Mouse (Mus musculus) neural tube, embryonic 11.5 days (tissue): ENCODE measurements around the gene Abhd18. TPM values are rescaled to one million over a fixed set of nuclear protein-coding genes. Genes with fewer than 3 reads are reported as not detected.

ENCODE experiments used
- ATAC-seq: fragments of 200-750 bp; cut with Nextera tagmentation; 2 replicates; pipeline ENCODE4 v1.8.0; 2017; ENCODE audit warnings: moderate number of reproducible peaks, mild to moderate bottlenecking, moderate TSS enrichment, moderate library complexity; ENCODE audit not compliant: insufficient read depth, low FRiP score, low TSS enrichment
- DNase-seq: peaks from one replicate; pipeline ENCODE4 v3.0.0-alpha.2; 2015; ENCODE audit warnings: low spot score
- H3K27ac ChIP-seq: fragments of 300-500 bp; sonication (generic); 2 replicates; pipeline ENCODE4 v1.5.1; 2014; ENCODE audit warnings: low read depth, mild to moderate bottlenecking, low read length
- H3K27me3 ChIP-seq: fragments of 300-500 bp; sonication (generic); 2 replicates; pipeline ENCODE4 v1.6.1; 2014; ENCODE audit warnings: mild to moderate bottlenecking, low read length, mixed read lengths; ENCODE audit not compliant: control insufficient read depth, insufficient read depth
- H3K36me3 ChIP-seq: fragments of 300-500 bp; sonication (generic); 2 replicates; pipeline ENCODE4 v1.6.1; 2014; ENCODE audit warnings: mild to moderate bottlenecking, low read length, moderate library complexity, mixed read lengths; ENCODE audit not compliant: control insufficient read depth, insufficient read depth
- H3K4me1 ChIP-seq: fragments of 300-500 bp; sonication (generic); 2 replicates; pipeline ENCODE4 v1.6.1; 2014; ENCODE audit warnings: low read length, mixed read lengths; ENCODE audit not compliant: control insufficient read depth, insufficient read depth
- H3K4me2 ChIP-seq: fragments of 300-500 bp; sonication (generic); 2 replicates; pipeline ENCODE4 v1.6.1; 2014; ENCODE audit warnings: low read depth, mild to moderate bottlenecking, moderate library complexity
- H3K4me3 ChIP-seq: fragments of 300-500 bp; sonication (generic); 2 replicates; pipeline ENCODE4 v1.5.1; 2014; ENCODE audit warnings: low read depth, low read length
- H3K9ac ChIP-seq: fragments of 300-500 bp; sonication (generic); 2 replicates; pipeline ENCODE4 v1.6.1; 2014; ENCODE audit warnings: mild to moderate bottlenecking, low read length
- H3K9me3 ChIP-seq: fragments of 300-500 bp; sonication (generic); 2 replicates; pipeline ENCODE4 v1.6.1; 2016; ENCODE audit warnings: low read length; ENCODE audit not compliant: control insufficient read depth
- WGBS: fragments of 180-500 bp; shearing (Covaris S2); extraction: QIAGEN DNeasy Blood & Tissue Kit; methylation state at CpG from one replicate; pipeline ENCODE4 v1.1.7; 2014; 5-methylcytosine and 5-hydroxymethylcytosine counted together
- polyA plus RNA-seq: library from polyadenylated mRNA; unstranded; fragments of >200 nt; fragmentation: Nextera tagmentation; extraction: Ambion mirVana; gene quantifications from 2 replicates; pipeline ENCODE4 v1.2.1, GENCODE M21; 2014

The Abhd18 gene
- polyA plus RNA-seq, 1 experiment from 2014 or later: 6.4 TPM

- Histone ChIP-seq H3K4me2 (no peak overlapping the region), H3K4me3 (no peak overlapping the region), H3K27me3 (no peaks in the 10 kb centered on the region), H3K4me1 (no peaks in the 10 kb centered on the region), H3K36me3 (no peaks in the 10 kb centered on the region), H3K9me3 (no peaks in the 10 kb centered on the region), H3K9ac (no peak overlapping the region), H3K27ac (no peak overlapping the region)
- DNase-seq (no peak), ATAC-seq (no peak)
- WGBS: 97% methylated on average over 4 of the region's 4 CpGs
These were observed 91.8 kb downstream of the Abhd18 start for GRCm38 (mm10) chr3:40938592-40938991.

- H3K27ac ChIP-seq: no peak overlapping the region
- H3K4me1 ChIP-seq: no peaks in the 10 kb centered on the region
- H3K9ac ChIP-seq: no peak overlapping the region
- H3K4me2 ChIP-seq: no peak overlapping the region
- H3K9me3 ChIP-seq: no peaks in the 10 kb centered on the region
- DNase-seq (no peak), ATAC-seq (no peak)
- no peaks in the 10 kb centered on the region for H3K36me3 ChIP-seq
- no peaks in the 10 kb centered on the region for H3K27me3 ChIP-seq
- H3K4me3 ChIP-seq: no peak overlapping the region
These were observed 92.2 kb downstream of the Abhd18 start for GRCm38 (mm10) chr3:40939019-40939418.

GRCm38 (mm10) chr3:40949170-40949902 lies 102.6 kb downstream of the Abhd18 start, which contains the start of gene Larp1b:
Gene Larp1b, plus strand, starts transcription at chr3:40949828.
- ATAC-seq (peak; percentile 95), DNase-seq (peak; percentile 98)
- Histone ChIP-seq H3K4me3 (peak within 1 kb of the TSS; percentile 72), H3K9me3 (no peaks in the 10 kb centered on the region), H3K27me3 (no peaks in the 10 kb centered on the region), H3K36me3 (no peaks in the 10 kb centered on the region), H3K4me1 (peaks cover 7% of the 10 kb centered on the region; the same call in 1 of the 2 replicates), H3K9ac (peak within 1 kb of the TSS; percentile 80), H3K27ac (peak within 1 kb of the TSS; percentile 79), H3K4me2 (peak within 1 kb of the TSS; percentile 75)
- under 1% methylated on average over 62 of the region's 66 CpGs for WGBS

GRCm38 (mm10) chr3:40949903-40950600 lies 103.3 kb downstream of the Abhd18 start:
- Histone ChIP-seq H3K27me3 (no peaks in the 10 kb centered on the region), H3K36me3 (no peaks in the 10 kb centered on the region), H3K9ac (peak overlapping the region; percentile 80), H3K4me1 (peaks cover 7% of the 10 kb centered on the region; the same call in 1 of the 2 replicates), H3K4me2 (peak overlapping the region; percentile 75), H3K4me3 (peak overlapping the region; percentile 72), H3K9me3 (no peaks in the 10 kb centered on the region), H3K27ac (peak overlapping the region; percentile 79)
- DNase-seq (peak; percentile 46), ATAC-seq (peak; percentile 77)
- under 1% methylated on average over 50 of the region's 118 CpGs for WGBS

- peak overlapping the region; percentile 72 for H3K4me3 ChIP-seq
- H3K9me3 ChIP-seq: no peaks in the 10 kb centered on the region
- H3K9ac ChIP-seq: peak overlapping the region; percentile 80
- ATAC-seq (peak; percentile 3; the same call in 1 of the 2 replicates), DNase-seq (peak; percentile 62)
- no peak overlapping the region for H3K27ac ChIP-seq
- under 1% methylated on average over 43 of the region's 43 CpGs for WGBS
- H3K27me3 ChIP-seq: no peaks in the 10 kb centered on the region
- H3K36me3 ChIP-seq: no peaks in the 10 kb centered on the region
- peaks cover 7% of the 10 kb centered on the region; the same call in 1 of the 2 replicates for H3K4me1 ChIP-seq
- peak overlapping the region; percentile 75 for H3K4me2 ChIP-seq
These were observed 103.9 kb downstream of the Abhd18 start for GRCm38 (mm10) chr3:40950601-40951201.

- ATAC-seq: no peak
- no peaks in the 10 kb centered on the region for H3K36me3 ChIP-seq
- H3K27me3 ChIP-seq: no peaks in the 10 kb centered on the region
- peak overlapping the region; percentile 72; the same call in 1 of the 2 replicates for H3K4me3 ChIP-seq
- H3K27ac ChIP-seq: no peak overlapping the region
- H3K4me1 ChIP-seq: peaks cover 7% of the 10 kb centered on the region; the same call in 1 of the 2 replicates
- DNase-seq: peak; percentile 13
- peak overlapping the region; percentile 75 for H3K4me2 ChIP-seq
- no peaks in the 10 kb centered on the region for H3K9me3 ChIP-seq
- H3K9ac ChIP-seq: no peak overlapping the region
- 14% methylated on average over 7 of the region's 7 CpGs for WGBS
These were observed 104.6 kb downstream of the Abhd18 start for GRCm38 (mm10) chr3:40951365-40951764.

GRCm38 (mm10) chr3:40952606-40953005 lies 105.8 kb downstream of the Abhd18 start:
- no peak for ATAC-seq
- Histone ChIP-seq H3K9ac (no peak overlapping the region), H3K27ac (no peak overlapping the region), H3K36me3 (no peaks in the 10 kb centered on the region), H3K4me1 (peaks cover 7% of the 10 kb centered on the region; the same call in 1 of the 2 replicates), H3K4me3 (no peak overlapping the region), H3K9me3 (no peaks in the 10 kb centered on the region), H3K4me2 (no peak overlapping the region), H3K27me3 (no peaks in the 10 kb centered on the region)
- no peak for DNase-seq

- Histone ChIP-seq H3K4me3 (no peak overlapping the region), H3K27me3 (no peaks in the 10 kb centered on the region)
- WGBS: 76% methylated on average over 1 of the region's 1 CpGs
These were observed 108.0 kb downstream of the Abhd18 start for GRCm38 (mm10) chr3:40954792-40955191.

More at GRCm38 (mm10) chr3:40954792-40955191, 108.0 kb downstream of the Abhd18 start:
- no peak for DNase-seq
- Histone ChIP-seq H3K9me3 (no peaks in the 10 kb centered on the region), H3K36me3 (no peaks in the 10 kb centered on the region), H3K4me1 (peaks cover 7% of the 10 kb centered on the region; the same call in 1 of the 2 replicates), H3K9ac (no peak overlapping the region), H3K4me2 (no peak overlapping the region), H3K27ac (no peak overlapping the region)
- ATAC-seq: no peak
